Mouse (Mus musculus) liver, embryonic 13.5 days (tissue): Measurements from ENCODE around the gene Ablim1. TPM values are rescaled to one million over a fixed set of nuclear protein-coding genes. Genes with fewer than 3 reads are reported as not detected.

Source experiments
- ATAC-seq: fragments of 200-750 bp; cut with Nextera tagmentation; 2 replicates; pipeline ENCODE4 v1.8.0; 2017; ENCODE audit warnings: low read depth, mild to moderate bottlenecking, moderate number of reproducible peaks, moderate library complexity
- DNase-seq: peaks from one replicate; pipeline ENCODE4 v3.0.0; 2022
- H3K27ac ChIP-seq: fragments of 300-500 bp; sonication (generic); 2 replicates; pipeline ENCODE4 v1.5.1; 2015; ENCODE audit warnings: moderate library complexity, mild to moderate bottlenecking, inconsistent platforms
- H3K27me3 ChIP-seq: fragments of 300-500 bp; sonication (generic); 2 replicates; pipeline ENCODE4 v1.6.1; 2015; ENCODE audit warnings: mild to moderate bottlenecking, inconsistent platforms
- H3K36me3 ChIP-seq: fragments of 300-500 bp; sonication (generic); 2 replicates; pipeline ENCODE4 v1.6.1; 2015; ENCODE audit warnings: mild to moderate bottlenecking, inconsistent platforms
- H3K4me1 ChIP-seq: fragments of 300-500 bp; sonication (generic); replicated peaks from 2 replicates; pipeline ENCODE4 v1.6.1; 2015; ENCODE audit warnings: inconsistent platforms
- H3K4me2 ChIP-seq: fragments of 300-500 bp; sonication (generic); 2 replicates; pipeline ENCODE4 v1.6.1; 2015; ENCODE audit warnings: inconsistent platforms, mild to moderate bottlenecking, moderate library complexity
- H3K4me3 ChIP-seq: fragments of 300-500 bp; sonication (generic); replicated peaks from 2 replicates; pipeline ENCODE4 v1.5.1; 2015; ENCODE audit warnings: mild to moderate bottlenecking, inconsistent platforms
- H3K9ac ChIP-seq: fragments of 300-500 bp; sonication (generic); 2 replicates; pipeline ENCODE4 v1.6.1; 2015; ENCODE audit warnings: mild to moderate bottlenecking, inconsistent platforms
- H3K9me3 ChIP-seq: fragments of 300-500 bp; sonication (generic); replicated peaks from 2 replicates; pipeline ENCODE4 v1.6.1; 2016; ENCODE audit warnings: inconsistent platforms
- WGBS: fragments of 180-500 bp; shearing (Covaris S2); methylation state at CpG from one replicate; pipeline ENCODE4 v1.1.7; 2015; ENCODE audit not compliant: insufficient replicate concordance; 5-methylcytosine and 5-hydroxymethylcytosine counted together
- polyA plus RNA-seq: library from polyadenylated mRNA; unstranded; fragments of >200 nt; fragmentation: Nextera tagmentation; extraction: Ambion mirVana; gene quantifications from 2 replicates; pipeline ENCODE4 v1.2.1, GENCODE M21; 2015

The Ablim1 gene
- polyA plus RNA-seq, 1 experiment from 2014 or later = 4.8 TPM

- H3K27ac ChIP-seq = no peak overlapping the region
- no peaks in the 10 kb centered on the region for H3K36me3 ChIP-seq
- H3K4me3 ChIP-seq = no peak overlapping the region
- WGBS = 49% methylated on average over 20 of the region's 20 CpGs
- H3K9me3 ChIP-seq = no peaks in the 10 kb centered on the region
- DNase-seq (no peak), ATAC-seq (no peak)
- 0 out of 2 replicates have a peak overlapping the region, but pooled peaks have one; percentile 10 for H3K4me2 ChIP-seq
- H3K9ac ChIP-seq = no peak overlapping the region
- H3K4me1 ChIP-seq = 0 out of 2 replicates have a peak, but pooled peaks cover 2% of the 10 kb centered on the region
- no peaks in the 10 kb centered on the region for H3K27me3 ChIP-seq
Observed at GRCm38 (mm10) chr19:57134654-57135348, 179.9 kb downstream of the Ablim1 start.

GRCm38 (mm10) chr19:57132916-57133520, 181.7 kb downstream of the Ablim1 start:
- 0 out of 2 replicates have a peak, but pooled peaks cover 2% of the 10 kb centered on the region for H3K4me1 ChIP-seq
- DNase-seq = no peak
- no peaks in the 10 kb centered on the region for H3K36me3 ChIP-seq
- no peak overlapping the region for H3K4me3 ChIP-seq
- H3K9ac ChIP-seq = no peak overlapping the region
- no peak overlapping the region for H3K27ac ChIP-seq
- 49% methylated on average over 6 of the region's 6 CpGs for WGBS
- no peak overlapping the region for H3K4me2 ChIP-seq
- no peak for ATAC-seq
- H3K27me3 ChIP-seq = no peaks in the 10 kb centered on the region
- H3K9me3 ChIP-seq = no peaks in the 10 kb centered on the region

GRCm38 (mm10) chr19:57132281-57132680, 182.4 kb downstream of the Ablim1 start:
- ATAC-seq (no peak), DNase-seq (no peak)
- Histone ChIP-seq H3K27ac (no peak overlapping the region), H3K27me3 (no peaks in the 10 kb centered on the region), H3K9me3 (no peaks in the 10 kb centered on the region), H3K4me1 (0 out of 2 replicates have a peak, but pooled peaks cover 2% of the 10 kb centered on the region), H3K9ac (no peak overlapping the region), H3K36me3 (no peaks in the 10 kb centered on the region), H3K4me2 (no peak overlapping the region), H3K4me3 (no peak overlapping the region)
- 44% methylated on average over 5 of the region's 5 CpGs for WGBS

- Histone ChIP-seq H3K27me3 (no peaks in the 10 kb centered on the region), H3K9me3 (no peaks in the 10 kb centered on the region), H3K9ac (no peak overlapping the region), H3K4me3 (no peak overlapping the region), H3K27ac (no peak overlapping the region), H3K4me2 (no peak overlapping the region), H3K4me1 (0 out of 2 replicates have a peak, but pooled peaks cover 2% of the 10 kb centered on the region), H3K36me3 (no peaks in the 10 kb centered on the region)
- no peak for DNase-seq
- WGBS = 23% methylated on average over 4 of the region's 4 CpGs
- no peak for ATAC-seq
Observed at GRCm38 (mm10) chr19:57131366-57131765, 183.4 kb downstream of the Ablim1 start.

- Histone ChIP-seq H3K27me3 (no peaks in the 10 kb centered on the region), H3K27ac (no peak overlapping the region), H3K9me3 (no peaks in the 10 kb centered on the region), H3K36me3 (no peaks in the 10 kb centered on the region), H3K9ac (no peak overlapping the region), H3K4me2 (no peak overlapping the region), H3K4me1 (0 out of 2 replicates have a peak, but pooled peaks cover 3% of the 10 kb centered on the region), H3K4me3 (no peak overlapping the region)
- DNase-seq = no peak
- no peak for ATAC-seq
- 75% methylated on average over 4 of the region's 4 CpGs for WGBS
Observed at GRCm38 (mm10) chr19:57130591-57130990, 184.1 kb downstream of the Ablim1 start.

GRCm38 (mm10) chr19:57129729-57130128, 185.0 kb downstream of the Ablim1 start:
- no peak for DNase-seq
- no peak overlapping the region for H3K4me3 ChIP-seq
- 77% methylated on average over 9 of the region's 9 CpGs for WGBS
- no peaks in the 10 kb centered on the region for H3K27me3 ChIP-seq
- no peak for ATAC-seq
- H3K9me3 ChIP-seq = no peaks in the 10 kb centered on the region
- H3K4me1 ChIP-seq = 0 out of 2 replicates have a peak, but pooled peaks cover 5% of the 10 kb centered on the region
- H3K27ac ChIP-seq = no peak overlapping the region
- no peaks in the 10 kb centered on the region for H3K36me3 ChIP-seq
- no peak overlapping the region for H3K4me2 ChIP-seq
- H3K9ac ChIP-seq = no peak overlapping the region

- DNase-seq (no peak), ATAC-seq (no peak)
- Histone ChIP-seq H3K36me3 (no peaks in the 10 kb centered on the region), H3K27ac (no peak overlapping the region), H3K9ac (no peak overlapping the region), H3K4me2 (no peak overlapping the region), H3K9me3 (no peaks in the 10 kb centered on the region), H3K4me1 (0 out of 2 replicates have a peak, but pooled peaks cover 10% of the 10 kb centered on the region), H3K4me3 (no peak overlapping the region), H3K27me3 (no peaks in the 10 kb centered on the region)
- 69% methylated on average over 6 of the region's 6 CpGs for WGBS
Observed at GRCm38 (mm10) chr19:57128037-57128436, 186.7 kb downstream of the Ablim1 start.

- 0 out of 2 replicates have a peak, but pooled peaks cover 10% of the 10 kb centered on the region for H3K4me1 ChIP-seq
- ATAC-seq = no peak
- no peak overlapping the region for H3K27ac ChIP-seq
- H3K36me3 ChIP-seq = no peaks in the 10 kb centered on the region
- H3K4me2 ChIP-seq = no peak overlapping the region
- no peak overlapping the region for H3K9ac ChIP-seq
- no peaks in the 10 kb centered on the region for H3K9me3 ChIP-seq
- WGBS = 78% methylated on average over 5 of the region's 5 CpGs
- H3K4me3 ChIP-seq = no peak overlapping the region
- no peak for DNase-seq
- H3K27me3 ChIP-seq = no peaks in the 10 kb centered on the region
Observed at GRCm38 (mm10) chr19:57127523-57127922, 187.2 kb downstream of the Ablim1 start.

- Histone ChIP-seq H3K4me3 (no peak overlapping the region), H3K27ac (no peak overlapping the region), H3K27me3 (no peaks in the 10 kb centered on the region), H3K36me3 (no peaks in the 10 kb centered on the region), H3K4me2 (no peak overlapping the region), H3K4me1 (0 out of 2 replicates have a peak, but pooled peaks cover 10% of the 10 kb centered on the region), H3K9me3 (no peaks in the 10 kb centered on the region), H3K9ac (no peak overlapping the region)
- ATAC-seq = no peak
- no peak for DNase-seq
- WGBS = 57% methylated on average over 10 of the region's 10 CpGs
Observed at GRCm38 (mm10) chr19:57126950-57127349, 187.8 kb downstream of the Ablim1 start.

GRCm38 (mm10) chr19:57124906-57125305, 189.8 kb downstream of the Ablim1 start:
- H3K27ac ChIP-seq = no peak overlapping the region
- no peaks in the 10 kb centered on the region for H3K36me3 ChIP-seq
- H3K9ac ChIP-seq = no peak overlapping the region
- 0 out of 2 replicates have a peak, but pooled peaks cover 13% of the 10 kb centered on the region for H3K4me1 ChIP-seq
- WGBS = 45% methylated on average over 4 of the region's 4 CpGs
- H3K27me3 ChIP-seq = no peaks in the 10 kb centered on the region
- H3K9me3 ChIP-seq = no peaks in the 10 kb centered on the region
- H3K4me3 ChIP-seq = no peak overlapping the region
- H3K4me2 ChIP-seq = no peak overlapping the region
- DNase-seq (no peak), ATAC-seq (no peak)

GRCm38 (mm10) chr19:57124138-57124519, 190.6 kb downstream of the Ablim1 start:
- DNase-seq = no peak
- H3K4me1 ChIP-seq = peaks cover 19% of the 10 kb centered on the region; the same call in 1 of the 2 replicates
- no peak overlapping the region for H3K4me3 ChIP-seq
- WGBS = 62% methylated on average over 2 of the region's 2 CpGs
- peak overlapping the region; percentile 53 for H3K27ac ChIP-seq
- no peak overlapping the region for H3K4me2 ChIP-seq
- no peak overlapping the region for H3K9ac ChIP-seq
- H3K27me3 ChIP-seq = peaks cover under 1% of the 10 kb centered on the region; the same call in 1 of the 2 replicates
- no peak for ATAC-seq
- H3K36me3 ChIP-seq = no peaks in the 10 kb centered on the region
- no peaks in the 10 kb centered on the region for H3K9me3 ChIP-seq
